Mouse (Mus musculus) C2C12 (cell line): ENCODE measurements around the gene RPS10-NUDT3. TPM values are rescaled to one million over a fixed set of nuclear protein-coding genes. Genes with fewer than 3 reads are reported as not detected.

Experiments used
- H3K27me3 ChIP-seq: one replicate; pipeline ENCODE4 v1.6.1; 2011; ENCODE audit not compliant: control insufficient read depth, insufficient read depth, insufficient read length
- H3K36me3 ChIP-seq: one replicate; pipeline ENCODE4 v1.6.1; 2011; ENCODE audit not compliant: control insufficient read depth, insufficient read depth
- H3K4me3 ChIP-seq: one replicate; pipeline ENCODE4 v1.5.1; 2011; ENCODE audit warnings: mild to moderate bottlenecking, control low read depth; ENCODE audit not compliant: poor library complexity, insufficient read depth, severe bottlenecking
- H3K79me2 ChIP-seq: one replicate; pipeline ENCODE4 v1.6.1; 2011; ENCODE audit not compliant: control insufficient read depth, insufficient read depth
- H3K79me3 ChIP-seq: one replicate; pipeline ENCODE4 v1.6.1; 2011; ENCODE audit warnings: low read depth, control low read depth
- H3ac ChIP-seq: one replicate; pipeline ENCODE3; 2011; ENCODE audit warnings: low read depth; ENCODE audit not compliant: control insufficient read depth, insufficient read length
- CEBPB ChIP-seq: IDR thresholded peaks from one replicate; pipeline ENCODE4 v1.6.1; 2011; ENCODE audit warnings: low read depth, mild to moderate bottlenecking, control low read depth, moderate library complexity
- CTCF ChIP-seq: IDR thresholded peaks from one replicate; pipeline ENCODE4 v1.5.1; 2011; ENCODE audit not compliant: control insufficient read depth, insufficient read depth, insufficient read length
- FOSL1 ChIP-seq: IDR thresholded peaks from one replicate; pipeline ENCODE4 v1.8.0; 2011; ENCODE audit warnings: mild to moderate bottlenecking, low read length; ENCODE audit not compliant: poor library complexity, insufficient read depth, severe bottlenecking
- MAX ChIP-seq: IDR thresholded peaks from one replicate; pipeline ENCODE4 v1.6.1; 2011; ENCODE audit warnings: mild to moderate bottlenecking, control low read depth
- MYOD1 ChIP-seq: IDR thresholded peaks from one replicate; pipeline ENCODE4 v1.6.1; 2011; ENCODE audit warnings: low read depth; ENCODE audit not compliant: control insufficient read depth, insufficient read length
- MYOG ChIP-seq: IDR thresholded peaks from one replicate; pipeline ENCODE4 v1.6.1; 2011; ENCODE audit not compliant: control insufficient read depth, insufficient read length; ENCODE audit errors: extremely low read depth
- USF1 ChIP-seq: IDR thresholded peaks from one replicate; pipeline ENCODE4 v1.6.1; 2011; ENCODE audit warnings: low read depth, mild to moderate bottlenecking, control low read depth, moderate library complexity
- polyA plus RNA-seq: library from polyadenylated mRNA; unstranded; fragments of >200 nt; fragmentation: generic; extraction: Trizol; gene quantifications from one replicate; pipeline ENCODE4 v1.2.1, GENCODE M21; 2012; ENCODE audit warnings: missing spikeins

RPS10-NUDT3 gene
- polyA plus RNA-seq, 1 experiment = not detected

- Histone ChIP-seq H3K79me3 (no peaks in the 10 kb centered on the region), H3K79me2 (no peaks in the 10 kb centered on the region), H3K36me3 (no peaks in the 10 kb centered on the region), H3K27me3 (peaks cover 12% of the 10 kb centered on the region), H3K4me3 (no peak overlapping the region), H3ac (no peak overlapping the region)
- TF ChIP-seq MYOG = no peak
- no peak for TF ChIP-seq FOSL1
- no peak for TF ChIP-seq CEBPB
- TF ChIP-seq CTCF = no peak
- TF ChIP-seq USF1 = no peak
- no peak for TF ChIP-seq MYOD1
- no peak for TF ChIP-seq MAX
Observed at GRCm38 (mm10) chr17:27671720-27672119, 36.7 kb upstream of the RPS10-NUDT3 start.

GRCm38 (mm10) chr17:27658767-27659166 lies 23.7 kb upstream of the RPS10-NUDT3 start:
- no peaks in the 10 kb centered on the region for H3K36me3 ChIP-seq
- TF ChIP-seq MYOD1 (no peak), MAX (no peak), MYOG (no peak), FOSL1 (no peak), CTCF (no peak), CEBPB (no peak), USF1 (no peak)
- H3K79me3 ChIP-seq = no peaks in the 10 kb centered on the region
- no peaks in the 10 kb centered on the region for H3K79me2 ChIP-seq
- peaks cover 24% of the 10 kb centered on the region for H3K27me3 ChIP-seq
- no peak overlapping the region for H3ac ChIP-seq
- no peak overlapping the region for H3K4me3 ChIP-seq

DNA sequence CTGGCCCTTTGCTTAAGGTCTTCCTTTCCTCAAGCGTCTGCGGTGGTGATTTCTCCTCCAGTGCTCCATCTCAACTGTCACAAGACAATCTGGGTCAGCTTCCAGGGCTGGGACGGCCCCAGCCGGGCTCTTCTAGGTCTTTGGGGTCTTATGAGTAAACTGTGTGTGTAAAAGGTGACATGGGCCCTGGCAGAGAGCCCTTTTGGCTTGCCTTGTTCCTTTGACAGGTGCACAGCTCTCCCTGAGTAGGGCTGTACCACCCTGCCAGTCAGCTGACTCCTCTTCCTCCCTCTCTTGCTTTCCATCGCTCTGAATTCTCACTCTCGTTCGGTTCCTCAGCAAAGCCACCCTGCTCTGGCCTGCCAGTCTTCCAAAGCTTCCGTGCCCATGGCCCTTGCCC lies 22.1 kb upstream of the RPS10-NUDT3 start:
- no peaks in the 10 kb centered on the region for H3K79me3 ChIP-seq
- no peaks in the 10 kb centered on the region for H3K79me2 ChIP-seq
- H3K27me3 ChIP-seq = peaks cover 25% of the 10 kb centered on the region
- TF ChIP-seq MAX (no peak), MYOG (no peak), CTCF (no peak), FOSL1 (no peak), MYOD1 (no peak), CEBPB (no peak), USF1 (no peak)
- H3K36me3 ChIP-seq = no peaks in the 10 kb centered on the region
- H3ac ChIP-seq = no peak overlapping the region
- no peak overlapping the region for H3K4me3 ChIP-seq

GRCm38 (mm10) chr17:27656414-27656813 lies 21.4 kb upstream of the RPS10-NUDT3 start:
- no peaks in the 10 kb centered on the region for H3K36me3 ChIP-seq
- no peak overlapping the region for H3ac ChIP-seq
- peaks cover 25% of the 10 kb centered on the region for H3K27me3 ChIP-seq
- no peaks in the 10 kb centered on the region for H3K79me2 ChIP-seq
- no peaks in the 10 kb centered on the region for H3K79me3 ChIP-seq
- TF ChIP-seq USF1 (no peak), MAX (no peak), CTCF (no peak), CEBPB (no peak), FOSL1 (no peak), MYOD1 (no peak), MYOG (no peak)
- H3K4me3 ChIP-seq = no peak overlapping the region

DNA sequence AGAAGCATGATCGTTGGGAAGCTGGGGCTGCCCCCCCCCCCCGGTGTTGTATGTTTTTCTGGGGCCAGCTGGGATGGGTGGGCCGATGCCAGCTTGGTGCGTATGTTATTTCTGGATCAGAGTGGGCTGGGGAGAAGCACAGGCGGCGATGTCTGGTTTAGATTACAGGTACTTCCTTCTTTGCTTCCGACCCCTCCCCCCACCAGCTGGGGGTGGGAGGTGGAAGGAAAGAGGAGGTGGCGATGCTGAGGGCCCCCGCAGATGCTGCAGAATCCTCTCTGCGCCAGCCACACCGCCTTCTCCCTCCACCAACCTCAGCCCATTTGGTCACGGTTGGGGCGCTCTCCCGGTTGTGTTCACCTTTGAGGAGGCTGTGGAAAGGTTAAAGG lies 21.0 kb upstream of the RPS10-NUDT3 start:
- Histone ChIP-seq H3K79me2 (no peaks in the 10 kb centered on the region), H3K27me3 (peaks cover 25% of the 10 kb centered on the region), H3K4me3 (no peak overlapping the region), H3K79me3 (no peaks in the 10 kb centered on the region), H3K36me3 (no peaks in the 10 kb centered on the region), H3ac (no peak overlapping the region)
- TF ChIP-seq CTCF = no peak
- TF ChIP-seq MAX = no peak
- TF ChIP-seq USF1 = no peak
